Mouse (Mus musculus) G1E (cell line): ENCODE measurements around the gene Tomm22. TPM values are rescaled to one million over a fixed set of nuclear protein-coding genes. Genes with fewer than 3 reads are reported as not detected.

ENCODE experiments used
- ATAC-seq: 2 replicates; pipeline ENCODE4 v1.8.0; 2016; ENCODE audit warnings: mild to moderate bottlenecking; ENCODE audit not compliant: insufficient number of reproducible peaks, poor library complexity, low FRiP score, severe bottlenecking; ENCODE audit errors: extremely low read depth
- DNase-seq: peaks from one replicate; pipeline ENCODE4 v3.0.0; 2012; ENCODE audit warnings: low spot score
- H3K27me3 ChIP-seq: 2 replicates; pipeline ENCODE4 v1.6.1; 2012; ENCODE audit warnings: mild to moderate bottlenecking, low read length, inconsistent platforms; ENCODE audit not compliant: insufficient read depth
- H3K36me3 ChIP-seq: replicated peaks from 2 replicates; pipeline ENCODE3; 2012; ENCODE audit warnings: mild to moderate bottlenecking, inconsistent platforms
- H3K4me1 ChIP-seq: 2 replicates; pipeline ENCODE4 v1.6.1; 2012; ENCODE audit warnings: low read depth, low read length, inconsistent platforms, mixed read lengths; ENCODE audit not compliant: insufficient read depth
- H3K4me3 ChIP-seq: 2 replicates; pipeline ENCODE4 v1.5.1; 2012; ENCODE audit warnings: low read depth, mild to moderate bottlenecking, inconsistent platforms, low read length, moderate library complexity, mixed read lengths
- H3K9me3 ChIP-seq: replicated peaks from 2 replicates; pipeline ENCODE4 v1.6.1; 2012; ENCODE audit warnings: inconsistent platforms
- CTCF ChIP-seq: IDR thresholded peaks from 2 replicates; pipeline ENCODE4 v1.5.1; 2012; ENCODE audit warnings: low read depth, low read length, inconsistent platforms, mixed read lengths
- GATA1 ChIP-seq: IDR thresholded peaks from 2 replicates; pipeline ENCODE4 v1.6.1; 2012; ENCODE audit warnings: borderline replicate concordance, low read length, inconsistent platforms, mixed read lengths
- GATA2 ChIP-seq: IDR thresholded peaks from 2 replicates; pipeline ENCODE4 v1.6.1; 2012; ENCODE audit warnings: low read depth, low read length, inconsistent platforms, borderline replicate concordance
- POLR2AphosphoS5 ChIP-seq: IDR thresholded peaks from 2 replicates; pipeline ENCODE4 v1.6.1; 2012; ENCODE audit warnings: low read depth, low read length, inconsistent platforms; ENCODE audit not compliant: insufficient replicate concordance
- TAL1 ChIP-seq: conservative IDR thresholded peaks from 2 replicates; pipeline ENCODE4 v1.6.1; 2012; ENCODE audit warnings: low read depth, low read length, inconsistent platforms, mixed read lengths
- polyA plus RNA-seq: library from polyadenylated mRNA; stranded (reverse); fragments of >175 nt; gene quantifications from 2 replicates; pipeline ENCODE4 v1.2.3, GENCODE M21; 2012
- total RNA-seq, 2 experiments: library from RNA; stranded (forward) in 1 of 2; stranded (reverse) in 1 of 2; fragments of 200-1000 nt in 1 of 2; fragments of >200 nt in 1 of 2; fragmentation: Nextera tagmentation in 1 of 2; gene quantifications; 2 replicates each; pipeline ENCODE4 v1.2.3; 2014 to 2017

Gene Tomm22
- total and polyA plus RNA-seq, 3 experiments: 103 to 144 (median 116) TPM

DNA sequence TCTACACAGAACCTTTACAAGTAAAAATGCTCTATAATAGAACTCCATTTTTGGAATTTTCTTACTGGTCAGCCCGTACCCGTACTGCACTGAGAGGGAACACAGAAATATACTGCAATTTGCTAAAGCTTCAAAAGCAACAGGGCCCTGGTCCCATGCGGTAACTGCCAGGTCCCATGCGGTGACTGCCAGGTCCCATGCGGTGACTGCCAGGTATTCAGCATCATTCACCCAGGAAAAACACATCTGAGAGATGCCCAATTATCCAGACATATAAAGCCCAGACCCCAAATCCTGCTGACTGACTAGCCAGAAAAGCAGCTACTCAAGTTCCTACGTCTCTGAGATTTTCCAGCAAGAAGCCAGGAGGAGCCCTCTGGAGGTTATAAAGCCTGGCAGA, 14.0 kb downstream of the Tomm22 start:
- TF ChIP-seq TAL1: no peak
- no peak for TF ChIP-seq GATA1
- TF ChIP-seq CTCF: no peak
- no peak for TF ChIP-seq POLR2AphosphoS5
- no peak for TF ChIP-seq GATA2
- H3K9me3 ChIP-seq: no peaks in the 10 kb centered on the region
- peak overlapping the region; percentile 98; the same call in 1 of the 2 replicates for H3K4me3 ChIP-seq
- peaks cover 60% of the 10 kb centered on the region for H3K36me3 ChIP-seq
- ATAC-seq (no peak), DNase-seq (no peak)
- no peaks in the 10 kb centered on the region for H3K27me3 ChIP-seq
- H3K4me1 ChIP-seq: peaks cover 77% of the 10 kb centered on the region

DNA sequence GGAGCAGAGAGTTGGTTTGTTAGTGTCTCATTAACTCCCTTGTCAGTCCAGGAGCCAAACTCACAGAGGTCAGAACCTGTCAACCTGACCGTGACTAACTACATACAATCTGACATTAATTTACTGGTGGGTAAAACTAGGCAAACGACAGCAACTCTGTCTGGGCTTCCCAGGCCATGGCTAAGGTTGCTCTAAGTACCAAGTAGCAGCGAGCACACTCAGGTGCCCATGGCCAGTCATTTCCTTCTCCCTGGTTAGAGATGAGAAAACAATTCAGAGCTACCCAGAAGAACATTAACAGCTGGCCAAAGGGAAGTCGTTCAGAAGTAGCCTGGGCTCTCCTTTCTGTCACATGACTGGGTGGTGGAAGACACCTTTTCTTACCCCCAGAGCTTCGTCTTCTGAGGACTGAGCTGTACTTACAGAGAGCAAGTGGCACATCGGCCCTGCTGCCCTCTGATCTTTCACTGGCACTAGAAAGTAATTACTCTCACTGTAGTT, 14.5 kb downstream of the Tomm22 start:
- DNase-seq: no peak
- peaks cover 57% of the 10 kb centered on the region for H3K36me3 ChIP-seq
- peak overlapping the region; percentile 98; the same call in 1 of the 2 replicates for H3K4me3 ChIP-seq
- H3K9me3 ChIP-seq: no peaks in the 10 kb centered on the region
- TF ChIP-seq CTCF (no peak), POLR2AphosphoS5 (no peak), TAL1 (no peak)
- H3K4me1 ChIP-seq: peaks cover 78% of the 10 kb centered on the region
- no peaks in the 10 kb centered on the region for H3K27me3 ChIP-seq
- ATAC-seq: no peak

DNA sequence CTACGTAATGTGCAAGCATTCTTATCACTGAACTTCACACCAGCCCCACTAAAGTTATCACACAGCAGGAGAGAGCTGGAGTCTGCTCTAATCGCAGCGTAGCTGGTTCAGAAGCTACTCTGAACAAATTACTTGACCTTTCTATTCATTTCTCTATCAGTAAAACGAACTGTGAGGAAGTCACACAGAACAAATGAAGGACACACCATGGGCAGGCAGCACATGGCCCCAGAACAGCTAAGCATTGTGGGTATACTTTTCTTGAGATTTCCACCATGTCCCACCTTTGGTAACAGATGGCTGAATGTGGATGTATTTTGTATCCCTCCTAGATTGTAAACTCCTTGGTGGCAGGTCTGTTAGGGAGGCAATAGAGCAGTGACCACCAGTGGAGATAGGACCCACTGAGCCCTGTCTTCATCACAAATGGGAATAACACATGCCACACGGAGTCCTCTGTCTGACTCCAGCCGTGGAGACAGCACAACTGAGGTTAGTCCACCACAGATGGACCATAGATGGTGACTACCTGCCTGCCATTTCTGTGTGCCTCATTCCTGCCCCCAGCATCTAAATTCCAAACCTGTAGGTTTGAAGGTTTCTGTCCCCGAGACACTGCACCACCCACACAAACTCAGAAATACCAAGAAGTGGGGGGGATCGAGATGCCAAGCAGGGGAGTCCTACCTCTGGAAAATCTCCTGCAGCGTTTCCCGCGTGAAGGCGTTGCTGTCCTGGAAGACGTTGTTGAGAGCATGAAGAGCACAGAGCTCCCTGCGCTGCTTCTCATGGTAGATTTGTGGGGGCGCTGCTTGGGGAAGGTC, 15.6 kb downstream of the Tomm22 start:
- H3K36me3 ChIP-seq: peaks cover 49% of the 10 kb centered on the region
- ATAC-seq (no peak), DNase-seq (no peak)
- TF ChIP-seq TAL1: no peak; the same call in 1 of the 2 replicates
- TF ChIP-seq CTCF: no peak
- TF ChIP-seq GATA2: no peak
- TF ChIP-seq POLR2AphosphoS5: no peak
- no peak for TF ChIP-seq GATA1
- peaks cover 73% of the 10 kb centered on the region for H3K4me1 ChIP-seq
- H3K27me3 ChIP-seq: no peaks in the 10 kb centered on the region
- no peaks in the 10 kb centered on the region for H3K9me3 ChIP-seq
- peak overlapping the region; percentile 98 for H3K4me3 ChIP-seq

GRCm38 (mm10) chr15:79687175-79687574, 16.5 kb downstream of the Tomm22 start:
- H3K36me3 ChIP-seq: peaks cover 42% of the 10 kb centered on the region
- peak overlapping the region; percentile 98 for H3K4me3 ChIP-seq
- ATAC-seq (no peak), DNase-seq (no peak)
- H3K27me3 ChIP-seq: no peaks in the 10 kb centered on the region
- no peak for TF ChIP-seq POLR2AphosphoS5
- TF ChIP-seq GATA1: no peak
- no peak for TF ChIP-seq CTCF
- peaks cover 73% of the 10 kb centered on the region for H3K4me1 ChIP-seq
- no peaks in the 10 kb centered on the region for H3K9me3 ChIP-seq

DNA sequence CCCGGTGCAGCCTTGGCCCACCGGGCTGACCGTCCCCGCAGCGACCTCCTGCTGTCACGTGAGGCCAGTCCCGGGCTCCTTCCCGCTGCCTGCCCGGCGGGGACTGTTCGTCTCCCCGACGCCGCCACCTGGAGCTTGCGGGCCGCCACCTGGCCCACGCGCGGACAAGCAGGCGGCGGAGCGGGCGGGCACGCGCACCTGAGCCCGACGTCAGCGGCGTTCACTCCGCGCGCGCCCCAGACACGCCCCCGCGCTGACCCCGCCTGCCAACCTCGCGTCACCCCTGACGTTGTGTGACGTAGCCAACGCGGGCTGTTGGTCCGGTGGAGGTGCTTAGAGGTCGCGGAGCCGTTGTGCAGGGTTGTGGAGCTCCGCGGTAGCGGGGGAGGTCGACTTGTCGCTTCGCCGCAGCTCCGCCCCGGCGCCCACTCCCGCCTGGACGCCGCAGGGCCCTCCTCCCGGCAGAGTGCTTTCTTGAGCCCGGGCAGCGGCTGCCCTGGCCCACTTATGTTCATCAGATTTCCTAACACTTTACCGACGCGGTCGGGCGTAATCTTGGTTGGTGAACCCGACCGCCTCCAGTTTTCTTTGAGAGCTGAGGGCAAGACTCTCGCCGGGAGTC, 17.1 kb downstream of the Tomm22 start, which contains the start of gene Josd1:
Josd1 (minus strand) TSS at position 274 of the 622 bp plus-strand sequence.
- peak; percentile 75 for DNase-seq
- no peaks in the 10 kb centered on the region for H3K27me3 ChIP-seq
- no peaks in the 10 kb centered on the region for H3K9me3 ChIP-seq
- H3K4me3 ChIP-seq: peak within 1 kb of the TSS; percentile 98
- ATAC-seq: peak; percentile 29
- peaks cover 73% of the 10 kb centered on the region for H3K4me1 ChIP-seq
- H3K36me3 ChIP-seq: peaks cover 40% of the 10 kb centered on the region
- TF ChIP-seq TAL1 (no peak), CTCF (no peak), GATA1 (no peak), GATA2 (no peak), POLR2AphosphoS5 (no peak)

DNA sequence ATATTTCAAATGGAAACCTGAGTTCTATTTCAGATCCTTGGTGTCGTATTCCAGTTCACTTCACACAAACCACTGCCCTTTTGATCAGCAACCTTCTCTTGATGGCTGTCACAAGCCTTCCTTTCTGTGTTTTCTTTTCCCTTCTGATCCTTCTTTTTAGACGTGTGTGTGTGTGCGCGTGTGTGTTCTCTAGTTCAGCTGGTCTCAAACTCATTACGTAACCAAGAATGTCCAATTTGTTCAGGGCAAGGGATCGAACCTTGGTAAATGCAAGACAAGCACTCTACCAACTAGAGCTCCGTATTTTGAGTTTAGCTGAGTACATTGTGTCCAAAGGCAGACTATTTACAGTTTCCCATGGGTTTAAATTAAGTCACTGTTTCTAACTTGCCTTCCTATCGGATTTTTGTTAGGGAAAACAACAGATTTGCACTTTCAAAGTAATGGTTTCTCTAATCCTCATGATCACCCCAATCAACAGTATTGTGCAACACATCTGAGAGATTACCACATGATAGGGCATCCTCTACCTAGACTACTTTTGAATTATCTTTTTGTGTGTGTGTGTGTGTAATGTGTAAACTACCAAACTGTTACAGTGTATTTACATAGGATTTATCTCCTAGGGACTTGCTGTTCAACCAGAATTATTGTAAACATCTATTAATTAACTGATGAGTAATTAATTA, 17.8 kb downstream of the Tomm22 start:
- ATAC-seq (no peak), DNase-seq (no peak)
- Histone ChIP-seq H3K4me1 (peaks cover 72% of the 10 kb centered on the region), H3K4me3 (peak overlapping the region; percentile 98), H3K36me3 (peaks cover 35% of the 10 kb centered on the region), H3K9me3 (no peaks in the 10 kb centered on the region), H3K27me3 (no peaks in the 10 kb centered on the region)
- no peak for TF ChIP-seq GATA1
- TF ChIP-seq CTCF: no peak
- TF ChIP-seq POLR2AphosphoS5: no peak
- TF ChIP-seq TAL1: no peak
- no peak for TF ChIP-seq GATA2
